Mouse (Mus musculus) hindbrain, embryonic 15.5 days (tissue): Measurements from ENCODE around the gene Plxna1. TPM values are rescaled to one million over a fixed set of nuclear protein-coding genes. Genes with fewer than 3 reads are reported as not detected.

Experiments used
- ATAC-seq: fragments of 200-750 bp; cut with Nextera tagmentation; 2 replicates; pipeline ENCODE4 v1.8.0; 2017; ENCODE audit warnings: low read depth, moderate number of reproducible peaks, moderate TSS enrichment; ENCODE audit not compliant: low FRiP score
- H3K27ac ChIP-seq: fragments of 300-500 bp; sonication (generic); replicated peaks from 2 replicates; pipeline ENCODE4 v1.5.1; 2015; ENCODE audit warnings: mild to moderate bottlenecking, inconsistent platforms
- H3K27me3 ChIP-seq: fragments of 300-500 bp; sonication (generic); 2 replicates; pipeline ENCODE4 v1.6.1; 2015; ENCODE audit warnings: control low read depth, inconsistent platforms
- H3K36me3 ChIP-seq: fragments of 300-500 bp; sonication (generic); 2 replicates; pipeline ENCODE4 v1.6.1; 2015; ENCODE audit warnings: control low read depth, inconsistent platforms
- H3K4me1 ChIP-seq: fragments of 300-500 bp; sonication (generic); replicated peaks from 2 replicates; pipeline ENCODE4 v1.6.1; 2015; ENCODE audit warnings: control low read depth, inconsistent platforms
- H3K4me2 ChIP-seq: fragments of 300-500 bp; sonication (generic); 2 replicates; pipeline ENCODE4 v1.6.1; 2015; ENCODE audit warnings: moderate library complexity, mild to moderate bottlenecking, inconsistent platforms
- H3K4me3 ChIP-seq: fragments of 300-500 bp; sonication (generic); 2 replicates; pipeline ENCODE4 v1.5.1; 2015; ENCODE audit warnings: mild to moderate bottlenecking, inconsistent platforms
- H3K9ac ChIP-seq: fragments of 300-500 bp; sonication (generic); 2 replicates; pipeline ENCODE4 v1.6.1; 2015; ENCODE audit warnings: inconsistent platforms
- H3K9me3 ChIP-seq: fragments of 300-500 bp; sonication (generic); 2 replicates; pipeline ENCODE4 v1.6.1; 2016; ENCODE audit warnings: control low read depth, inconsistent platforms
- WGBS: fragments of 180-500 bp; shearing (Covaris S2); methylation state at CpG from one replicate; pipeline ENCODE4 v1.1.7; 2015; 5-methylcytosine and 5-hydroxymethylcytosine counted together
- polyA plus RNA-seq: library from polyadenylated mRNA; unstranded; fragments of >200 nt; fragmentation: Nextera tagmentation; extraction: Ambion mirVana; gene quantifications from 2 replicates; pipeline ENCODE4 v1.2.1, GENCODE M21; 2015

The Plxna1 gene
- polyA plus RNA-seq, 1 experiment from 2014 or later: 47.4 TPM

GRCm38 (mm10) chr6:89389771-89390170, 27.4 kb upstream of the Plxna1 start:
- no peaks in the 10 kb centered on the region for H3K36me3 ChIP-seq
- no peak overlapping the region for H3K9ac ChIP-seq
- H3K9me3 ChIP-seq: no peaks in the 10 kb centered on the region
- peak; percentile 55; the same call in 1 of the 2 replicates for ATAC-seq
- peaks cover 6% of the 10 kb centered on the region; the same call in 1 of the 2 replicates for H3K4me1 ChIP-seq
- no peak overlapping the region; the same call in 1 of the 2 replicates for H3K27ac ChIP-seq
- H3K4me3 ChIP-seq: no peak overlapping the region
- 49% methylated on average over 7 of the region's 7 CpGs for WGBS
- H3K4me2 ChIP-seq: no peak overlapping the region
- H3K27me3 ChIP-seq: no peaks in the 10 kb centered on the region

- H3K27ac ChIP-seq: no peak overlapping the region
- no peak for ATAC-seq
- no peak overlapping the region for H3K4me3 ChIP-seq
- no peaks in the 10 kb centered on the region for H3K36me3 ChIP-seq
- 89% methylated on average over 1 of the region's 1 CpGs for WGBS
- no peaks in the 10 kb centered on the region for H3K27me3 ChIP-seq
- no peaks in the 10 kb centered on the region for H3K9me3 ChIP-seq
- peaks cover 6% of the 10 kb centered on the region; the same call in 1 of the 2 replicates for H3K4me1 ChIP-seq
- H3K9ac ChIP-seq: no peak overlapping the region
- no peak overlapping the region for H3K4me2 ChIP-seq
Observed at GRCm38 (mm10) chr6:89386956-89387355, 24.5 kb upstream of the Plxna1 start.

GRCm38 (mm10) chr6:89384699-89385098, 22.3 kb upstream of the Plxna1 start:
- H3K4me1 ChIP-seq: peaks cover 4% of the 10 kb centered on the region; the same call in 1 of the 2 replicates
- whole genome bisulfite sequencing: 88% methylated on average over 2 of the region's 2 CpGs
- no peak overlapping the region for H3K4me2 ChIP-seq
- no peaks in the 10 kb centered on the region for H3K9me3 ChIP-seq
- H3K9ac ChIP-seq: no peak overlapping the region
- H3K27me3 ChIP-seq: no peaks in the 10 kb centered on the region
- H3K36me3 ChIP-seq: no peaks in the 10 kb centered on the region
- H3K4me3 ChIP-seq: no peak overlapping the region
- H3K27ac ChIP-seq: no peak overlapping the region
- no peak for ATAC-seq

GRCm38 (mm10) chr6:89381851-89382250, 19.4 kb upstream of the Plxna1 start:
- WGBS: 26% methylated on average over 5 of the region's 5 CpGs
- Histone ChIP-seq H3K27ac (no peak overlapping the region), H3K4me2 (no peak overlapping the region), H3K4me3 (no peak overlapping the region), H3K27me3 (no peaks in the 10 kb centered on the region), H3K9me3 (no peaks in the 10 kb centered on the region), H3K9ac (no peak overlapping the region), H3K36me3 (no peaks in the 10 kb centered on the region), H3K4me1 (no peaks in the 10 kb centered on the region)
- no peak for ATAC-seq

GRCm38 (mm10) chr6:89381172-89381571, 18.8 kb upstream of the Plxna1 start:
- 42% methylated on average over 3 of the region's 3 CpGs for WGBS
- Histone ChIP-seq H3K27ac (no peak overlapping the region), H3K9me3 (no peaks in the 10 kb centered on the region), H3K27me3 (no peaks in the 10 kb centered on the region), H3K4me2 (no peak overlapping the region), H3K36me3 (no peaks in the 10 kb centered on the region), H3K4me3 (no peak overlapping the region), H3K9ac (no peak overlapping the region), H3K4me1 (no peaks in the 10 kb centered on the region)
- ATAC-seq: no peak

GRCm38 (mm10) chr6:89380751-89381150, 18.3 kb upstream of the Plxna1 start:
- ATAC-seq: no peak
- Histone ChIP-seq H3K27ac (no peak overlapping the region), H3K4me3 (no peak overlapping the region), H3K9ac (no peak overlapping the region), H3K4me2 (no peak overlapping the region), H3K36me3 (no peaks in the 10 kb centered on the region), H3K9me3 (no peaks in the 10 kb centered on the region), H3K27me3 (no peaks in the 10 kb centered on the region), H3K4me1 (no peaks in the 10 kb centered on the region)
- 27% methylated on average over 3 of the region's 3 CpGs for WGBS

- WGBS: 66% methylated on average over 2 of the region's 2 CpGs
- ATAC-seq: no peak
- H3K4me2 ChIP-seq: no peak overlapping the region
Observed at GRCm38 (mm10) chr6:89378264-89378663, 15.8 kb upstream of the Plxna1 start.

GRCm38 (mm10) chr6:89368812-89369211, 6.4 kb upstream of the Plxna1 start:
- Histone ChIP-seq H3K9me3 (no peaks in the 10 kb centered on the region), H3K27ac (no peak overlapping the region), H3K4me3 (no peak overlapping the region), H3K27me3 (no peaks in the 10 kb centered on the region), H3K9ac (no peak overlapping the region), H3K4me2 (no peak overlapping the region), H3K36me3 (no peaks in the 10 kb centered on the region), H3K4me1 (no peaks in the 10 kb centered on the region)
- no peak for ATAC-seq

More at GRCm38 (mm10) chr6:89378264-89378663, 15.8 kb upstream of the Plxna1 start:
- H3K27ac ChIP-seq: no peak overlapping the region
- no peak overlapping the region for H3K4me3 ChIP-seq
- H3K9ac ChIP-seq: no peak overlapping the region
- no peaks in the 10 kb centered on the region for H3K27me3 ChIP-seq
- no peaks in the 10 kb centered on the region for H3K9me3 ChIP-seq
- H3K36me3 ChIP-seq: no peaks in the 10 kb centered on the region
- H3K4me1 ChIP-seq: no peaks in the 10 kb centered on the region

GRCm38 (mm10) chr6:89364342-89364741, 1.9 kb upstream of the Plxna1 start:
- Histone ChIP-seq H3K27ac (no peak overlapping the region), H3K27me3 (no peaks in the 10 kb centered on the region), H3K4me2 (no peak overlapping the region), H3K9me3 (no peaks in the 10 kb centered on the region), H3K36me3 (no peaks in the 10 kb centered on the region), H3K4me1 (peaks cover 30% of the 10 kb centered on the region), H3K4me3 (no peak overlapping the region), H3K9ac (no peak overlapping the region)
- no peak for ATAC-seq
- 60% methylated on average over 3 of the region's 3 CpGs for WGBS

- Histone ChIP-seq H3K9me3 (no peaks in the 10 kb centered on the region), H3K4me1 (peaks cover 43% of the 10 kb centered on the region), H3K9ac (peak overlapping the region; percentile 70), H3K27me3 (no peaks in the 10 kb centered on the region), H3K4me2 (peak overlapping the region; percentile 94), H3K4me3 (peak overlapping the region; percentile 86), H3K36me3 (no peaks in the 10 kb centered on the region), H3K27ac (peak overlapping the region; percentile 57)
- peak; percentile 52 for ATAC-seq
- WGBS: under 1% methylated on average over 16 of the region's 16 CpGs
Observed at GRCm38 (mm10) chr6:89363107-89363451, 659 bp upstream of the Plxna1 start.

GRCm38 (mm10) chr6:89361418-89362280, 771 bp downstream of the Plxna1 start:
- under 1% methylated on average over 69 of the region's 80 CpGs for WGBS
- H3K27me3 ChIP-seq: no peaks in the 10 kb centered on the region
- peak overlapping the region; percentile 79 for H3K27ac ChIP-seq
- H3K4me2 ChIP-seq: peak overlapping the region; percentile 94
- 0 out of 2 replicates have a peak, but pooled peaks cover 1% of the 10 kb centered on the region for H3K36me3 ChIP-seq
- peaks cover 48% of the 10 kb centered on the region for H3K4me1 ChIP-seq
- peak overlapping the region; percentile 86 for H3K4me3 ChIP-seq
- H3K9me3 ChIP-seq: no peaks in the 10 kb centered on the region
- peak; percentile 17 for ATAC-seq
- peak overlapping the region; percentile 94 for H3K9ac ChIP-seq

GRCm38 (mm10) chr6:89360709-89361417, 1.6 kb downstream of the Plxna1 start:
- peaks cover 55% of the 10 kb centered on the region for H3K4me1 ChIP-seq
- no peak; the same call in 1 of the 2 replicates for ATAC-seq
- peak overlapping the region; percentile 79 for H3K27ac ChIP-seq
- peaks cover 4% of the 10 kb centered on the region; the same call in 1 of the 2 replicates for H3K36me3 ChIP-seq
- no peaks in the 10 kb centered on the region for H3K9me3 ChIP-seq
- WGBS: 27% methylated on average over 8 of the region's 8 CpGs
- H3K4me3 ChIP-seq: peak overlapping the region; percentile 86
- peak overlapping the region; percentile 94 for H3K4me2 ChIP-seq
- H3K27me3 ChIP-seq: no peaks in the 10 kb centered on the region
- peak overlapping the region; percentile 94 for H3K9ac ChIP-seq
